Mouse (Mus musculus): ENCODE measurements around the gene Rabep2.
A peak's percentile ranks its signal among the peaks of the same experiment; 100 is the strongest.
"Not testable (repeated sequence)": the region's sequence is repeated elsewhere in the genome, so short reads cannot be mapped to it uniquely, and the experiment has no call there.

Gene Rabep2

DNA sequence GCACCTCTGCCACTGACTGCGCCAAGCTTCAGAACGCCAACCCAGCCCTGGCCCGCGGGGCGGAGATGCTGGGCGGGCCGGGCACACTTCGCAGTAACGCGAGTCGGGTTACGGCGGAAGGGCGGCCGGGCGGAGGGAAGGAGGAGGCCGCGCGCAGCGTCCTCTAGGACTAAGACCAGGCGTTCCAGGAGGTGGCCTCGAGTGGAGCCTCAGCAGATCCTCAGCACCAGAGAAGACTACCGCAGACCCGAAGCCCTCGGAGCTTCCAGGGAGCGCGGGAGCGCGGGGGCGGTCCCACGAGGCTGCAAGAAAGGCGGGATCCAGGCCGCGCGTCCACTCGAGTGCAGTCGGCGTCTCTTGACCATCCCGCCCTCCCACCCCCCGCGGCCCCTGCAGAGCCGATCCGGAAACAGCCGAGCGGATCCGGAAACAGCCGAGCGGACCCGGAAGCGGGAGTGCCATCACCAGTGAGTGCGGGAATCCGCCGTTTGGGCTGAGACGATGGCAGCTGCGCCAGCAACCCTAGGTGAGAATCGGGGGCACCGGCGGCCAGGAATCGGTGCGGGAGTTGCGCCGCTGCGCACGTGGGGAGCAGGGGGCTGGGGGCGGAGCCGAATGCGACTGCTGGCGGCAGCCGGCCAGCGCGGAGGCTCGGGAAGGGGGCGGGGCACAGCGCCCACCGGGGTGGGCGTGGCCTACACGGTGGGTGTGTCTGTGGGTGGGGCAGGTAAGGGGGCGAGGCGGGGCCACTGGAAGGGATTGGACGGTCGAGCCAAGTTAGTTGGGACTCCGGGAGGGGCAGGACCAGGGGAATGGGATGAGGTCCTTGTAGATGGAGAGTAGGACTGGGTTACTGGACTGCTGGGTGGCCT is at the start of gene Rabep2:
Gene Rabep2 (plus strand): TSS at position 129 of the 872 bp plus-strand sequence.
- peak; percentile 97 for DNase-seq (ENCODE audit: low spot score)

DNA sequence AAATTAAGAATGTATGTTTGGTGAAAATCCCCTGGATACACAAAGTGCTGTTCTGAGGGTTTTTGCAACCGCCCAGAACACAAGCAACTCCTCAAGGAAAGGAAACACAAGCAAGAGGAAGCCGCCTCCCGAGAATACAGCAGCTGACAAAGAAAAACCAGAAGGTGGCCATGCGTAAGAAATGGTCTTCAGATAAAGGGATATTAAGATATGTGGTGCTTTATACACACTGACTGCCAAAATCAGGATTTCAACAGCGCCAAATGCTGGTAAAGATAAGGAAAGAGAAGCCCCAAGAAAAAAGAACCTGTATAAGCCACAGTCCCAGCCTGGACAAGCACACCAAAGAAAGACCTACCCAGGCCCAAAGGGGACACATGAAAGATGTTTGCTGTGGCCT is 45.0 kb upstream of the Rabep2 start:
- no peak for DNase-seq (ENCODE audit: low spot score)

GRCm38 (mm10) chr7:126388185-126388584 is 40.4 kb upstream of the Rabep2 start:
- DNase-seq (ENCODE audit: low spot score) = no peak

DNA sequence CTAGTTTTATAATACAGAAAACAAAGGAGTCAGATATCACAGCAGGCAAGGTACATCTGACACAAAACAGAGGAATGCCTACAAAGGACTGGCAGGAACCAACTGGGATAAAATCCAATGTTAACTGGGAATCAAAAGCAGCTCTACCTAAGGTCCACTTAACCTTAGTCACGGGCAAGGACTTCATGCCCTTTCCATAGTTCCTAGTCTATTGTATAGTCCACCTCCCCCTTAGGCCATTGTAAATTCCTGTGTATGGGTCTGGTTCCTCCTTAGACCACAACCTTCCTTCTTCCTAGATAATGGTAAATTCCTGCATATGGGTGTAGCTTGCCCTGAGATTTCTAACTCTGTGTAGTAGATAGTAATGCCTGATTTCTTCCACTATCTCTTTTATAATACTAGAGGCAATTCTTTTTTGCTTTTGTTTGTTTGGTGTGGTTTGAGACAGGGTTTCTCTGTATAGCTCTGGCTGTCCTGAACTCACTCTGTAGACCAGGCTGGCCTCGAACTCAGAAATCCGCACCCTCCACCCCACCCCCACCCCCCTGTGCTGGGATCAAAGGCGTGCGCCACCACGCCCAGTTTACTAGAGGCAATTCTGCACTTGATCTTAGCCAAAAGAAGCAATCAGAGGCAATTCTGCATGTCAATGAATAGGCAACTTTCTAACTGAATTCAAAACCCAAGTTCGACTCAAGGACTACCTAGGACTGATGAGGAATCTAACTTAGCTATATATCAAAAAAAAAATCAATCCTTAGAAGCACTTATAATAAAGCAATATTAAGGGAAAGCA is 36.3 kb upstream of the Rabep2 start:
- DNase-seq (ENCODE audit: low spot score) = not testable (repeated sequence)

GRCm38 (mm10) chr7:126396298-126397119 is 32.0 kb upstream of the Rabep2 start, which contains the start of gene Nfatc2ip:
Gene Nfatc2ip (minus strand): TSS chr7:126396737.
- DNase-seq (ENCODE audit: low spot score) = peak; percentile 97

DNA sequence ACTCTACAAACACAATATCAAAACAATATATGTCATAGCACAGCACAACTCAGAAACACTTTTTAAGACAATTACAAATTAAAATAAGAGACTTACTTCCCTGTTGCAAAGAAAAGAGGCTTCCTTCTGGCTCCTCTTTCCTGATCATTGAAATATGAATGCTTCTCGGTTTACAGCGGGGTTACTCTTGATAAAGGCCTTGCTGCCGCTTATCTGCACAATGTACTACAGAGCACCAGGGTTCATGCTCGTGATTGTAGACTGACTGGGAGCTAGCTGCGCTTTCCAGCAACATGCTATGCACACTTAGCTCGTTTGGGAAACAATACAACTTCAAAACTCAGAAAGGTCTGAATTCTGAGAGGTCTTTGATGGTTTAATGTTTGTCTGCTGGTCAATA is 31.3 kb upstream of the Rabep2 start:
- DNase-seq (ENCODE audit: low spot score) = no peak

GRCm38 (mm10) chr7:126397822-126398221 is 30.7 kb upstream of the Rabep2 start:
- no peak for DNase-seq (ENCODE audit: low spot score)

DNA sequence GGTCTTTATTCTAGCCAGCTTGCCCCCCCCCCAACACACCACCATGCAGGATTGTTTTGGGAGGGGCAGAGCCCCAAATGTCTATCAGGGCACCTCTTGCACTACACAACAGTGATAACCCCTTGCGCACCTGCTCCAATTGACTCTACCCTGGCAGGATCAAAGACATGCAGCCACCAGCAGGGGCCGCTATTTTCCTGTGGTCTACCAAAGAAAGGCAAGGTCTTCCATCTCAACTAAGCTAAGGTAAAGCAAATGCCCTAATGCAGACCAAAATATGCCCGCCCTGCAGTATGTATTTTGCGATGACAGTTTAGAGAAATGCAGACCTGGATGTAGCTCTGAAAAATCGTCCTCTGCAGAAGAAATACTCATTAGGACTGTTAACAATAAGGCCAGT is 29.0 kb upstream of the Rabep2 start:
- DNase-seq (ENCODE audit: low spot score) = peak; percentile 64

- not testable (repeated sequence) for DNase-seq (ENCODE audit: low spot score)
Measured at GRCm38 (mm10) chr7:126402518-126402917, 26.0 kb upstream of the Rabep2 start.

- DNase-seq (ENCODE audit: low spot score) = no peak
Measured at GRCm38 (mm10) chr7:126408686-126409085, 19.9 kb upstream of the Rabep2 start.

DNA sequence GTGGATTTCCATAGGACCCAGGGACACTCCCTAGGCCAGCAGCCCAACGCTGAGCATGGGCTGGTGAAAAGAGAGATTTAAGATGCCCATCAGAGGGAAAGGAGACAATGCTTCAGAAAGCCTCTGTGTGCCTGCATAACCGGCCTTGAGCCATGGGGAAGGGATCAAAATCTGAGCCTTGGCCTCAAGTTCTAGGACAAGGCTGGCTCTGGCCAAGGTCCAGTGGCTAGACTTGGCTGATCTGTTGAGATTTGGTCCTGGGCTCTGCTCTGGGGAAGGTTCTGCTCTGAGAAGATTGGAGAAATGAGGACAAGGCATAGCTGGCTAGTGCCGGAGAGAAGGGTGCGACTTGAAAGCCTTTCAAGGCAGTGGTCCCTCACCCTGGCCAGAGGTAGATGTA is 17.5 kb upstream of the Rabep2 start:
- DNase-seq (ENCODE audit: low spot score) = no peak

- DNase-seq (ENCODE audit: low spot score) = no peak
Measured at GRCm38 (mm10) chr7:126414725-126415124, 13.8 kb upstream of the Rabep2 start, which contains the start of gene Cd19. Gene Cd19 (minus strand): TSS chr7:126414889.

DNA sequence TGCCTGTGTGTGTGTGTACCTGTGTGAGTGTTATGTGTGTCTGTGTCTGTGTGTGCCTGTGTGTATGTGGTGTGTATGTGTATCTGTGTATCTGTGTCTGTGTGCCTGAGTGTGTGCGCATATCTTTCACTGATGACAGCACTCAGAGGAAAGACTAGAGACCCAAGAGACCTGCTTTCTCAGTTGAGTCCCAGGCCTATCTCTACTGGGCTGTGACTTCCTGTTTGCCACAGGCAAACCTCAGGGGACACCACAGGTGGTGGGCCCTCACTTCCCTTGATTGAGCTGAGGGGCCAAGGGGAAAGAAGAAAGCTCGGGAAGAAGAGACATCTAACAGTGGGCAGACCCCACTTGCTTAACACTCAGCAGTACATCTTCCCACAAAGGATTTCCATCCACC is 11.9 kb upstream of the Rabep2 start:
- DNase-seq (ENCODE audit: low spot score) = no peak

DNA sequence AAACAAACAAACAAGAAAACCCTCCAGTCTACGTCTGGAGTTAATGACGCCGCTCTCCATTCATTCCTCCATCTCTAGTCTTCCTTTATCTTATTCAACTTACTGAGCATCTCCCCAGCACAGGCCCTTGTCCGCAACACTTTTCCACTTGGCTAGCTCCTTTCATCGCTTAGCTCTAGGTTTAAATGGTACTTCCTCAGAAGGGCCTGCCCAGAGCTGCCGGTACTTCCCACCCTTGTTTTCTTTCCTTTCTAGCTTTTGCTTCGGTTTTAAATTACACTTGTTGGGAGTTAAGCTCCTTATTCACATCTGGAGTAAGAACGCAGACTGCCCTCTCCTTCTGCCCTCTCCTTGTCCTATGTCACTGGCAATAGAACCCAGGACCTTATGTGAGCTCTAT is 11.5 kb upstream of the Rabep2 start:
- no peak for DNase-seq (ENCODE audit: low spot score)

DNA sequence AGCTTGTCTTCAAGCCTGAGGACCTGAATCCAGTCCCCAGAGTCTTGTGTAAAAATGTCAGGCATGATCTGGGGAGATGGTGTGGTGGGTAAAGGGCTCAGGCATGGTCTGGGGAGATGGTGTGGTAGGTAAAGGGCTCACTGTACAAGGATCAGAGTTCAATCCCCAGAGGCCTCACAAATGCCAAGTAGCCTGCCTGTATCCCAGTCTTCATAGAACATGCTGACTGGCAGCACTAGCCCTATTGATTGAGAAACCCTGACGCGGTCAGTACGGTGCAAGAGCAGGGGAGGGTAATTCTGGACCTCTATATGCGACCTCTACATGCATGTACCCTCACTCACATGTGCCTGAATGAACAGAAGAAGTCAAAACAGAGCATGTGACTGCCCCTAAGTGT is 11.0 kb upstream of the Rabep2 start:
- no peak for DNase-seq (ENCODE audit: low spot score)

GRCm38 (mm10) chr7:126418496-126418895 is 10.1 kb upstream of the Rabep2 start:
- DNase-seq (ENCODE audit: low spot score) = no peak

GRCm38 (mm10) chr7:126421756-126422155 is 6.8 kb upstream of the Rabep2 start:
- no peak for DNase-seq (ENCODE audit: low spot score)

DNA sequence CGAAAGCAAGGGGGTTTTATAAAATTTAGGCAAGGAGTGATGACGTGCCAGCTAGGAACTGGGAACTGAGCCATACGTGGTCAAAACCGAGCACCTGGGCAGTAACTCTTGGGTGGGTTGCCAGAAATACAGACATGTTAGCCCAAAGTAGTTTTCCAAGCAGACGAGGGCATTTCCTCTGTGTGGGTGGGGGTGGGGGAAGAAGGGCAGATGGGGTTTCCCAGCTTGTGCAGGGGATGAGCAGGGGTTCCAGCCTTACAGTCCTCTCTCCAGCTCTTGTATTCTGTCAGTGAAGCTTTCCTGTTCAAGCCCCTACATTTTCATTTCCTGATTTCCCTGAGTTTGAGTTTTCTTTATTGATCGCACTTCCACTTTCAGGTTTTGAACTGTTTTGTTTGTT is 4.4 kb upstream of the Rabep2 start:
- DNase-seq (ENCODE audit: low spot score) = no peak

- peak; percentile 68 for DNase-seq (ENCODE audit: low spot score)
Measured at GRCm38 (mm10) chr7:126427323-126427860, 1.2 kb upstream of the Rabep2 start.

DNA sequence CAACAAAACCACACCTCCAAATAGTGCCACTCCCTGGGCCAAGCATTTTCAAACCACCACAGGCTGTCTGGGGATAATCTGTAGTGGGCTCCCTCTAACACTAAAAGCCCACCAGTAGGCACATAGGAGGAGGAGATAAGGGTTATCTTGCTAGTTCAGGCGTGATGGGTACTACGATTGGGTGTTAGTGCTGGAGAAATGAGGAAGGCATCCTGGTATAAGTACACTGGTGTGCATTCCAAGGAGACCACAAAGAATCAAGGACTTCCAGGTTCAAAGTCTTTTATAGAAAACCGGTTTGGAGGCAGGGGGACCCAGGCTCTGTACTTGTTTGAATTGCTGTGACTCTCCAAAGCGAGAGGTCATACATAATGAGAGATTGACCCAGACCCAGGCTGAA is 405 bp upstream of the Rabep2 start:
- DNase-seq (ENCODE audit: low spot score) = no peak

- DNase-seq (ENCODE audit: low spot score) = no peak
Measured at GRCm38 (mm10) chr7:126429503-126429898, 942 bp downstream of the Rabep2 start.

GRCm38 (mm10) chr7:126430167-126430566 is 1.6 kb downstream of the Rabep2 start:
- no peak for DNase-seq (ENCODE audit: low spot score)

Measured in yolk sac, embryonic 10.5 days (tissue).